Mouse (Mus musculus) lung, embryonic 16.5 days (tissue): ENCODE measurements around the gene Ano4. TPM values are rescaled to one million over a fixed set of nuclear protein-coding genes. Genes with fewer than 3 reads are reported as not detected.

ENCODE experiments used
- ATAC-seq: fragments of 200-750 bp; cut with Nextera tagmentation; 2 replicates; pipeline ENCODE4 v1.8.0; 2017; ENCODE audit warnings: low read depth, mild to moderate bottlenecking, moderate library complexity
- H3K27ac ChIP-seq: fragments of 300-500 bp; sonication (generic); 2 replicates; pipeline ENCODE4 v1.5.1; 2014; ENCODE audit warnings: mild to moderate bottlenecking, control low read depth, low read length
- H3K27me3 ChIP-seq: fragments of 300-500 bp; sonication (generic); 2 replicates; pipeline ENCODE4 v1.6.1; 2014; ENCODE audit warnings: low read depth, low read length, mixed read lengths; ENCODE audit not compliant: control insufficient read depth, insufficient read depth
- H3K36me3 ChIP-seq: fragments of 300-500 bp; sonication (generic); 2 replicates; pipeline ENCODE4 v1.6.1; 2014; ENCODE audit warnings: low read length; ENCODE audit not compliant: control insufficient read depth, insufficient read depth
- H3K4me1 ChIP-seq: fragments of 300-500 bp; sonication (generic); replicated peaks from 2 replicates; pipeline ENCODE4 v1.6.1; 2014; ENCODE audit warnings: low read length, mixed read lengths; ENCODE audit not compliant: control insufficient read depth, insufficient read depth
- H3K4me2 ChIP-seq: fragments of 300-500 bp; sonication (generic); 2 replicates; pipeline ENCODE4 v1.6.1; 2014; ENCODE audit warnings: low read depth, low read length, control low read depth
- H3K4me3 ChIP-seq: fragments of 300-500 bp; sonication (generic); 2 replicates; pipeline ENCODE4 v1.5.1; 2014; ENCODE audit warnings: mild to moderate bottlenecking, low read length, control low read depth
- H3K9ac ChIP-seq: fragments of 300-500 bp; sonication (generic); 2 replicates; pipeline ENCODE4 v1.6.1; 2014; ENCODE audit warnings: low read length, control low read depth
- H3K9me3 ChIP-seq: fragments of 300-500 bp; sonication (generic); 2 replicates; pipeline ENCODE4 v1.6.1; 2016; ENCODE audit warnings: low read length; ENCODE audit not compliant: control insufficient read depth
- WGBS: fragments of 180-500 bp; shearing (Covaris S2); extraction: QIAGEN DNeasy Blood & Tissue Kit; methylation state at CpG from one replicate; pipeline ENCODE4 v1.1.7; 2014; 5-methylcytosine and 5-hydroxymethylcytosine counted together
- polyA plus RNA-seq: library from polyadenylated mRNA; unstranded; fragments of >200 nt; fragmentation: Nextera tagmentation; extraction: Ambion mirVana; gene quantifications from 2 replicates; pipeline ENCODE4 v1.2.1, GENCODE M21; 2015

Ano4 gene
- polyA plus RNA-seq, 1 experiment from 2014 or later = 0.74 TPM

GRCm38 (mm10) chr10:89257457-89258381 lies 86.8 kb downstream of the Ano4 start:
- H3K36me3 ChIP-seq = no peaks in the 10 kb centered on the region
- WGBS = 2% methylated on average over 16 of the region's 16 CpGs
- ATAC-seq = no peak
- H3K4me3 ChIP-seq = peak overlapping the region; percentile 30
- H3K4me2 ChIP-seq = peak overlapping the region; percentile 55
- 0 out of 2 replicates have a peak, but pooled peaks cover 2% of the 10 kb centered on the region for H3K27me3 ChIP-seq
- H3K9me3 ChIP-seq = no peaks in the 10 kb centered on the region
- peaks cover 3% of the 10 kb centered on the region; the same call in 1 of the 2 replicates for H3K4me1 ChIP-seq
- H3K27ac ChIP-seq = no peak overlapping the region
- H3K9ac ChIP-seq = no peak overlapping the region

GRCm38 (mm10) chr10:89256762-89257456 lies 87.7 kb downstream of the Ano4 start:
- H3K27ac ChIP-seq = no peak overlapping the region
- no peaks in the 10 kb centered on the region for H3K9me3 ChIP-seq
- 0 out of 2 replicates have a peak, but pooled peaks cover 2% of the 10 kb centered on the region for H3K27me3 ChIP-seq
- peaks cover 3% of the 10 kb centered on the region; the same call in 1 of the 2 replicates for H3K4me1 ChIP-seq
- H3K4me3 ChIP-seq = peak overlapping the region; percentile 30
- H3K4me2 ChIP-seq = peak overlapping the region; percentile 55
- no peak for ATAC-seq
- H3K36me3 ChIP-seq = no peaks in the 10 kb centered on the region
- WGBS = 4% methylated on average over 17 of the region's 17 CpGs
- H3K9ac ChIP-seq = peak overlapping the region; percentile 39; the same call in 1 of the 2 replicates

GRCm38 (mm10) chr10:89254765-89255164 lies 89.8 kb downstream of the Ano4 start:
- no peak for ATAC-seq
- Histone ChIP-seq H3K9me3 (no peaks in the 10 kb centered on the region), H3K27ac (no peak overlapping the region), H3K4me2 (no peak overlapping the region), H3K4me1 (peaks cover 3% of the 10 kb centered on the region; the same call in 1 of the 2 replicates), H3K9ac (no peak overlapping the region), H3K36me3 (no peaks in the 10 kb centered on the region), H3K4me3 (no peak overlapping the region), H3K27me3 (0 out of 2 replicates have a peak, but pooled peaks cover 2% of the 10 kb centered on the region)
- 68% methylated on average over 5 of the region's 5 CpGs for WGBS

GRCm38 (mm10) chr10:89253799-89254198 lies 90.8 kb downstream of the Ano4 start:
- 39% methylated on average over 3 of the region's 3 CpGs for WGBS
- Histone ChIP-seq H3K27ac (no peak overlapping the region), H3K4me3 (no peak overlapping the region), H3K9ac (no peak overlapping the region), H3K9me3 (no peaks in the 10 kb centered on the region), H3K4me2 (no peak overlapping the region), H3K36me3 (no peaks in the 10 kb centered on the region), H3K4me1 (peaks cover 3% of the 10 kb centered on the region; the same call in 1 of the 2 replicates), H3K27me3 (0 out of 2 replicates have a peak, but pooled peaks cover 2% of the 10 kb centered on the region)
- ATAC-seq = no peak

GRCm38 (mm10) chr10:89252636-89253035 lies 91.9 kb downstream of the Ano4 start:
- WGBS = 59% methylated on average over 5 of the region's 5 CpGs
- no peak for ATAC-seq
- peaks cover 3% of the 10 kb centered on the region; the same call in 1 of the 2 replicates for H3K4me1 ChIP-seq
- no peak overlapping the region for H3K4me3 ChIP-seq
- no peak overlapping the region for H3K9ac ChIP-seq
- no peak overlapping the region for H3K4me2 ChIP-seq
- H3K27ac ChIP-seq = no peak overlapping the region
- no peaks in the 10 kb centered on the region for H3K36me3 ChIP-seq
- H3K9me3 ChIP-seq = no peaks in the 10 kb centered on the region
- H3K27me3 ChIP-seq = 0 out of 2 replicates have a peak, but pooled peaks cover 2% of the 10 kb centered on the region

- Histone ChIP-seq H3K27ac (no peak overlapping the region), H3K9me3 (no peaks in the 10 kb centered on the region), H3K4me3 (no peak overlapping the region), H3K36me3 (no peaks in the 10 kb centered on the region), H3K27me3 (no peaks in the 10 kb centered on the region), H3K9ac (no peak overlapping the region), H3K4me1 (no peaks in the 10 kb centered on the region), H3K4me2 (no peak overlapping the region)
- 82% methylated on average over 1 of the region's 1 CpGs for WGBS
- ATAC-seq = no peak
Measured at GRCm38 (mm10) chr10:89243808-89244207, 100.8 kb downstream of the Ano4 start.

GRCm38 (mm10) chr10:89224524-89224923 lies 120.0 kb downstream of the Ano4 start:
- H3K27ac ChIP-seq = no peak overlapping the region
- no peaks in the 10 kb centered on the region for H3K36me3 ChIP-seq
- no peak overlapping the region for H3K9ac ChIP-seq
- no peaks in the 10 kb centered on the region for H3K9me3 ChIP-seq
- no peaks in the 10 kb centered on the region for H3K4me1 ChIP-seq
- no peak overlapping the region for H3K4me3 ChIP-seq
- WGBS = 30% methylated on average over 7 of the region's 7 CpGs
- H3K4me2 ChIP-seq = no peak overlapping the region
- ATAC-seq = no peak
- H3K27me3 ChIP-seq = no peaks in the 10 kb centered on the region

GRCm38 (mm10) chr10:89222284-89222989 lies 122.1 kb downstream of the Ano4 start:
- no peaks in the 10 kb centered on the region for H3K9me3 ChIP-seq
- ATAC-seq = no peak
- no peak overlapping the region for H3K4me3 ChIP-seq
- no peaks in the 10 kb centered on the region for H3K4me1 ChIP-seq
- no peak overlapping the region for H3K27ac ChIP-seq
- WGBS = 77% methylated on average over 6 of the region's 6 CpGs
- no peaks in the 10 kb centered on the region for H3K27me3 ChIP-seq
- no peaks in the 10 kb centered on the region for H3K36me3 ChIP-seq
- H3K9ac ChIP-seq = no peak overlapping the region
- no peak overlapping the region for H3K4me2 ChIP-seq
